Mouse (Mus musculus): Measurements from ENCODE around the gene Zfp948. TPM values are rescaled to one million over a fixed set of nuclear protein-coding genes. Genes with fewer than 3 reads are reported as not detected.

Gene Zfp948
- polyA plus RNA-seq, 1 experiment from 2014 or later, result 22.1 TPM

DNA sequence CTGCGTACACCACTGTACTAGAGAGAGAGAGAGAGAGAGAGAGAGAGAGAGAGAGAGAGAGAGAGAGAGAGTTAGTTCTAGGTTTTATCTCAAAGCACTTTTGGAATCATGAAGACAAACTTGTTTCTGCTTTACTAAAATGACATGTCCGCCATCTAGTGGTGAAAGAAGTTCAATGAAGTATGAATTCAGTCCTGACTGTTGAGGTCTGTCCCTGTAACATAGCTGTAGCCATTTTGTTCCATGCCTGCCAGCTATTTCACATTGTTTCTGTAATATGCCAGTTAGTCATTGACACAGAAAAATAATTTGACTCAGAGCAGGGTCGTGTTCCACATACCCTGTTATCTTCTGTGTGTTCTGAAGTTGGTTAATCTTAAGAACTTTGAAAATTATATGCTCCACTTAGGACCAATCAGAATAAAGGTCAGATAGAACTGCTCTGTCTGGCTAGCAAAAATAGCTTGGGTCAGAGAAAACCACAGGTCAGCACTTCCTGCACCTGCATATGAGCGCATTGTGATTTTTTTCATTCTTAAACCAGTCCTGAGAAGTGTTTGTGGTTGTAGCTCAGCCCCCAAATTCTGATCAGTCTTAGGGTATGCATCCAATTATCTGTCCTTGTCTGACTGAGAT lies 32.2 kb upstream of the Zfp948 start:
- Histone ChIP-seq H3K4me1 (ENCODE audit: control insufficient read depth, insufficient read depth, low read length) (no peaks in the 10 kb centered on the region), H3K36me3 (replicated peaks; ENCODE audit: control insufficient read depth, insufficient read depth, low read depth, low read length) (no peaks in the 10 kb centered on the region), H3K4me2 (ENCODE audit: low read depth, low read length) (no peak overlapping the region), H3K9me3 (replicated peaks; ENCODE audit: control insufficient read depth, low read length) (no peaks in the 10 kb centered on the region), H3K27me3 (ENCODE audit: control insufficient read depth, insufficient read depth, low read length) (no peaks in the 10 kb centered on the region), H3K27ac (replicated peaks; ENCODE audit: low read depth, low read length) (no peak overlapping the region), H3K9ac (replicated peaks; ENCODE audit: low read length) (no peak overlapping the region), H3K4me3 (ENCODE audit: low read depth, low read length) (no peak overlapping the region)
- 16% methylated on average over 4 of the region's 4 CpGs for WGBS
- ATAC-seq (replicated peaks; ENCODE audit: insufficient number of reproducible peaks, low FRiP score, low TSS enrichment, low read depth) (peak; percentile 19; the same call in 1 of the 2 replicates), DNase-seq (ENCODE audit: low spot score) (peak; percentile 90)

- 3% methylated on average over 21 of the region's 21 CpGs for WGBS
- no peaks in the 10 kb centered on the region for H3K27me3 ChIP-seq (ENCODE audit: control insufficient read depth, insufficient read depth, low read length)
- peak within 1 kb of the TSS; percentile 58 for H3K9ac ChIP-seq (replicated peaks; ENCODE audit: low read length)
- H3K27ac ChIP-seq (replicated peaks; ENCODE audit: low read depth, low read length), result no peak within 1 kb of the TSS
- peak within 1 kb of the TSS; percentile 78 for H3K4me2 ChIP-seq (ENCODE audit: low read depth, low read length)
- no peaks in the 10 kb centered on the region for H3K36me3 ChIP-seq (replicated peaks; ENCODE audit: control insufficient read depth, insufficient read depth, low read depth, low read length)
- H3K9me3 ChIP-seq (replicated peaks; ENCODE audit: control insufficient read depth, low read length), result no peaks in the 10 kb centered on the region
- peak within 1 kb of the TSS; percentile 47 for H3K4me3 ChIP-seq (ENCODE audit: low read depth, low read length)
- DNase-seq (ENCODE audit: low spot score), result peak; percentile 61
- no peaks in the 10 kb centered on the region for H3K4me1 ChIP-seq (ENCODE audit: control insufficient read depth, insufficient read depth, low read length)
- ATAC-seq (replicated peaks; ENCODE audit: insufficient number of reproducible peaks, low FRiP score, low TSS enrichment, low read depth), result peak; percentile 81
Measured at GRCm38 (mm10) chr17:21535096-21536001, 31.5 kb upstream of the Zfp948 start, which contains the start of gene Zfp52. Gene Zfp52, plus strand, starts transcription at chr17:21535539.

GRCm38 (mm10) chr17:21536096-21536495 lies 30.7 kb upstream of the Zfp948 start:
- H3K9me3 ChIP-seq (replicated peaks; ENCODE audit: control insufficient read depth, low read length), result no peaks in the 10 kb centered on the region
- WGBS, result 38% methylated on average over 7 of the region's 7 CpGs
- H3K9ac ChIP-seq (replicated peaks; ENCODE audit: low read length), result no peak overlapping the region
- peak overlapping the region; percentile 78 for H3K4me2 ChIP-seq (ENCODE audit: low read depth, low read length)
- DNase-seq (ENCODE audit: low spot score) (no peak), ATAC-seq (replicated peaks; ENCODE audit: insufficient number of reproducible peaks, low FRiP score, low TSS enrichment, low read depth) (no peak)
- H3K36me3 ChIP-seq (replicated peaks; ENCODE audit: control insufficient read depth, insufficient read depth, low read depth, low read length), result no peaks in the 10 kb centered on the region
- no peaks in the 10 kb centered on the region for H3K4me1 ChIP-seq (ENCODE audit: control insufficient read depth, insufficient read depth, low read length)
- no peak overlapping the region for H3K27ac ChIP-seq (replicated peaks; ENCODE audit: low read depth, low read length)
- no peaks in the 10 kb centered on the region for H3K27me3 ChIP-seq (ENCODE audit: control insufficient read depth, insufficient read depth, low read length)
- peak overlapping the region; percentile 47 for H3K4me3 ChIP-seq (ENCODE audit: low read depth, low read length)

GRCm38 (mm10) chr17:21536676-21537075 lies 30.1 kb upstream of the Zfp948 start:
- no peak for DNase-seq (ENCODE audit: low spot score)
- Histone ChIP-seq H3K9me3 (replicated peaks; ENCODE audit: control insufficient read depth, low read length) (no peaks in the 10 kb centered on the region), H3K4me2 (ENCODE audit: low read depth, low read length) (no peak overlapping the region), H3K27me3 (ENCODE audit: control insufficient read depth, insufficient read depth, low read length) (no peaks in the 10 kb centered on the region), H3K4me1 (ENCODE audit: control insufficient read depth, insufficient read depth, low read length) (no peaks in the 10 kb centered on the region), H3K9ac (replicated peaks; ENCODE audit: low read length) (no peak overlapping the region), H3K4me3 (ENCODE audit: low read depth, low read length) (no peak overlapping the region), H3K36me3 (replicated peaks; ENCODE audit: control insufficient read depth, insufficient read depth, low read depth, low read length) (no peaks in the 10 kb centered on the region), H3K27ac (replicated peaks; ENCODE audit: low read depth, low read length) (no peak overlapping the region)
- WGBS, result 62% methylated on average over 2 of the region's 2 CpGs
- no peak for ATAC-seq (replicated peaks; ENCODE audit: insufficient number of reproducible peaks, low FRiP score, low TSS enrichment, low read depth)

DNA sequence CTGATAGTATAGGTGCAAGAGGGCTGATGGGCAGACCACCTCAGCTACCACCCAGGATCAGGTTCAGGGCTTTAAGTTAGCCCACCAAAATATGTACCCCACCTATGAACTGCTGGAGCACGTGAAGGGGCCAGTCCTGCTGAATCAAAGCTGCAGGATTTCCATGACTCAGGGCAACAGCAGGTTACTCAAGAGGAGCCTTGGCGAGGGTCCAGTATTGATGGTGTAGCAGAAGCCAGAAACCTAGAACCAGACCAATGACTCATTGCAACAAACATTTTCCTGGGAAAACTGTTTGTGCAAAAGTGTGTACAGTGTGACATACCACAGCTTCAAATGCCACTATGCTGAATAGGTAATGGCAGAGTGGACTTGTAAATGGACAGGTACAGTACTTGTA lies 9.0 kb upstream of the Zfp948 start:
- H3K4me2 ChIP-seq (ENCODE audit: low read depth, low read length), result no peak overlapping the region
- no peaks in the 10 kb centered on the region for H3K9me3 ChIP-seq (replicated peaks; ENCODE audit: control insufficient read depth, low read length)
- no peak overlapping the region for H3K4me3 ChIP-seq (ENCODE audit: low read depth, low read length)
- DNase-seq (ENCODE audit: low spot score) (no peak), ATAC-seq (replicated peaks; ENCODE audit: insufficient number of reproducible peaks, low FRiP score, low TSS enrichment, low read depth) (no peak)
- no peaks in the 10 kb centered on the region for H3K4me1 ChIP-seq (ENCODE audit: control insufficient read depth, insufficient read depth, low read length)
- no peak overlapping the region for H3K27ac ChIP-seq (replicated peaks; ENCODE audit: low read depth, low read length)
- no peak overlapping the region for H3K9ac ChIP-seq (replicated peaks; ENCODE audit: low read length)
- 82% methylated on average over 2 of the region's 2 CpGs for WGBS
- no peaks in the 10 kb centered on the region for H3K27me3 ChIP-seq (ENCODE audit: control insufficient read depth, insufficient read depth, low read length)
- no peaks in the 10 kb centered on the region for H3K36me3 ChIP-seq (replicated peaks; ENCODE audit: control insufficient read depth, insufficient read depth, low read depth, low read length)

DNA sequence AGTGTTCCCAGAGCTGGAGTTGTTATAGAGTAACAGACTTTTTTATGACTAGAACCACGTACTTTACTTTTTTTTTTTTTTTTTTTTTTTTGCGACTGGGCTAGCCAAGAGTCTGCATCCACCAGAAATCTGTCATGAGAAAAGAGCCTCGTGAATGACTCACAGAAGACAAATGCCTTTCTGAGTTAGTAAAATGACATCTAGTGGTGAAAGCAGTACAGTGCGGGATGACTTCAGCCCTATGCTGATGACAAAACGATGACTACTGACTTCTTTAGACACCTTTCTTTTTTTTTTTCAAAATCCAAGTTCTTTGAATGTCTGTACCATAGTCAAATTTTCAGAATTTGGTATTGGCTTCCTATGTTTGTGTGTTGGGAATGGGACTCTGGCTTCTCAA lies 588 bp upstream of the Zfp948 start:
- DNase-seq (ENCODE audit: low spot score), result peak; percentile 76
- H3K9ac ChIP-seq (replicated peaks; ENCODE audit: low read length), result peak overlapping the region; percentile 59
- H3K27ac ChIP-seq (replicated peaks; ENCODE audit: low read depth, low read length), result peak overlapping the region; percentile 47
- WGBS, result 7% methylated on average over 5 of the region's 5 CpGs
- peak overlapping the region; percentile 64 for H3K4me2 ChIP-seq (ENCODE audit: low read depth, low read length)
- no peaks in the 10 kb centered on the region for H3K36me3 ChIP-seq (replicated peaks; ENCODE audit: control insufficient read depth, insufficient read depth, low read depth, low read length)
- no peaks in the 10 kb centered on the region for H3K4me1 ChIP-seq (ENCODE audit: control insufficient read depth, insufficient read depth, low read length)
- ATAC-seq (replicated peaks; ENCODE audit: insufficient number of reproducible peaks, low FRiP score, low TSS enrichment, low read depth), result peak; percentile 78
- H3K27me3 ChIP-seq (ENCODE audit: control insufficient read depth, insufficient read depth, low read length), result no peaks in the 10 kb centered on the region
- H3K4me3 ChIP-seq (ENCODE audit: low read depth, low read length), result peak overlapping the region; percentile 49
- H3K9me3 ChIP-seq (replicated peaks; ENCODE audit: control insufficient read depth, low read length), result no peaks in the 10 kb centered on the region

GRCm38 (mm10) chr17:21567696-21568095 lies 888 bp downstream of the Zfp948 start:
- H3K4me1 ChIP-seq (ENCODE audit: control insufficient read depth, insufficient read depth, low read length), result no peaks in the 10 kb centered on the region
- H3K4me2 ChIP-seq (ENCODE audit: low read depth, low read length), result peak overlapping the region; percentile 40
- H3K4me3 ChIP-seq (ENCODE audit: low read depth, low read length), result peak overlapping the region; percentile 15; the same call in 1 of the 2 replicates
- peak; percentile 53 for DNase-seq (ENCODE audit: low spot score)
- 31% methylated on average over 1 of the region's 1 CpGs for WGBS
- no peaks in the 10 kb centered on the region for H3K27me3 ChIP-seq (ENCODE audit: control insufficient read depth, insufficient read depth, low read length)
- no peak; the same call in 1 of the 2 replicates for ATAC-seq (replicated peaks; ENCODE audit: insufficient number of reproducible peaks, low FRiP score, low TSS enrichment, low read depth)
- H3K36me3 ChIP-seq (replicated peaks; ENCODE audit: control insufficient read depth, insufficient read depth, low read depth, low read length), result no peaks in the 10 kb centered on the region
- no peaks in the 10 kb centered on the region for H3K9me3 ChIP-seq (replicated peaks; ENCODE audit: control insufficient read depth, low read length)
- H3K27ac ChIP-seq (replicated peaks; ENCODE audit: low read depth, low read length), result no peak overlapping the region
- H3K9ac ChIP-seq (replicated peaks; ENCODE audit: low read length), result peak overlapping the region; percentile 25; the same call in 1 of the 2 replicates

GRCm38 (mm10) chr17:21579080-21579479 lies 12.3 kb downstream of the Zfp948 start:
- Histone ChIP-seq H3K4me2 (ENCODE audit: low read depth, low read length) (no peak overlapping the region), H3K4me1 (ENCODE audit: control insufficient read depth, insufficient read depth, low read length) (no peaks in the 10 kb centered on the region), H3K4me3 (ENCODE audit: low read depth, low read length) (no peak overlapping the region), H3K27ac (replicated peaks; ENCODE audit: low read depth, low read length) (no peak overlapping the region), H3K27me3 (ENCODE audit: control insufficient read depth, insufficient read depth, low read length) (no peaks in the 10 kb centered on the region), H3K9ac (replicated peaks; ENCODE audit: low read length) (no peak overlapping the region), H3K36me3 (replicated peaks; ENCODE audit: control insufficient read depth, insufficient read depth, low read depth, low read length) (no peaks in the 10 kb centered on the region; the same call in 1 of the 2 replicates), H3K9me3 (replicated peaks; ENCODE audit: control insufficient read depth, low read length) (no peaks in the 10 kb centered on the region)
- 85% methylated on average over 1 of the region's 1 CpGs for WGBS
- DNase-seq (ENCODE audit: low spot score), result no peak
- no peak for ATAC-seq (replicated peaks; ENCODE audit: insufficient number of reproducible peaks, low FRiP score, low TSS enrichment, low read depth)
